Mouse (Mus musculus) kidney, postnatal 36 days (tissue): ENCODE data around the gene Gm20521.
"Not testable (repeated sequence)": the region's sequence is repeated elsewhere in the genome, so short reads cannot be mapped to it uniquely, and the experiment has no call there.

Experiments used
- DNase-seq, 2 experiments: peaks; one replicate each; pipeline ENCODE4 v3.0.0; 2021 to 2022; ENCODE audit warnings: mixed read lengths in 2 of 2

Gene Gm20521

DNA sequence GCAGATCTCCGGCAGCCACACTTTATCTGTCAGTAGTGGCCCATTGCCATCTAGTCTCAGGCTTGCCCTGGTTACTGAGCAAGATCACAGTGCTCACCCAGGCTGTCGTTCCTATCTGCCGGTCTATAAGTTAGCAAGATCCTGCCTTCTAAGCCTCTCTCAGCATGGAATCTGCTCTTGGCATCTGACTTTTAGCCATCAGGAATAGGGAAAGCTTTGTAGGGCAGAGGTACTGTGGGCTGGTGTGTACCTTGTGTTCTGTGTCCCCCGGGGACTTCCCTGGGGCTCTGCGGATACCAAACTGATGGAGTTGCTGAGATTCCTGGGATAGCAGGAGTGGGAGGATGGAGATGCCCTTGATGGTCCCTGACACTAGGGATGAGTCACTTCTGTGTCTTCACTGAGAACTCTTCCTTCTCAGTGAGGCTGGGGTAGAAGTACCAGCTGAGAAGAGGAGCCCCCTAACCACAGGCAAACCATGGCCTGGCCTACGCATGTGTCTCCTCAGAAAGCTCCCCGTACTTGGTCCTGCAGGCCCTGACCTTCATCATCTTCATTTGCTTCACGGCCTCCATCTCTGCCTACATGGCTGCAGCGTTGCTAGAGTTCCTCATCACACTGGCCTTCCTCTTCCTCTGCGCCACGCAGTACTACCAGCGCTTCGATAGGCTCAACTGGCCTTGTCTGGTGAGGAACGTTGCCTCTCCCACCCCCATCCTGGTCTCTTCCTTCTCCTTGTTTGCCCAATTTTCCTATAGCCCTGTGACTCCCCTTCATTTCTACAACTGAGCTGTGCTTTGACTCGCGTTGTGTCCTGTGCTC, 54.3 kb downstream of the Gm20521 start:
- DNase-seq, result no peak

DNA sequence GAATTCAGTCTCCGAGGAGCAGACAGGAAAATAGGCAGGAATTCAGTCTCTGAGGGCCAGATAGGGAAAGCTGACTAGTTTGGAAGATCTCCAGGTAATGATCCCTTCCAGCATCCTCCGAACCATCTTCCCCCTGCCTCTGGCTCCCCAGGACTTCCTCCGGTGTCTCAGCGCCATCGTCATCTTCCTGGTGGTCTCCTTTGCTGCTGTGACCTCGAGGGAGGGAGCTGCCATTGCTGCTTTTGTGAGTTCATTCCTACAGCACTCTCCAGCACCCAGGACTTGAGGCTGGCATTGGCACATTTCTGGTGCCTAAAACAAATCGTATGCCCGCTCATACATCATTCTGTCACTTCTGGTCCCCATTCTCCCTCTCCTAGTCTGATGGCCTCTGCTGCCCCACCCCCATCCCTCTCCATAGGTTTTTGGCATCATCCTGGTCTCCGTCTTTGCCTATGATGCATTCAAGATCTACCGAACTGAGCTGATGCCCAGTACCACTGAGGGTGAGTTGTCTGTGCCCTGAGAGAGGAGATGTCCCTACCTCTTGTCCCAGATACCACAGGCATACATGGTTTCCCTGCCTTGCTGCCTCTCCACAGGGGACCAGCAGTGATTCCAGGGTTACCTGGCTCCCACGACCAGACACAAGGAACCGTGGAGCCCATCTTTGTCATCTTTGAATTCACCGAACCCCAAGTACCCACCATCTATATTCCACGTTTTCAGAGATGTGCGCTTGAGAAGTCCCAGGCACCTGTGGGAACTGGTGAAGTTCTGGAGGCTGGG, 55.4 kb downstream of the Gm20521 start:
- no peak for DNase-seq

DNA sequence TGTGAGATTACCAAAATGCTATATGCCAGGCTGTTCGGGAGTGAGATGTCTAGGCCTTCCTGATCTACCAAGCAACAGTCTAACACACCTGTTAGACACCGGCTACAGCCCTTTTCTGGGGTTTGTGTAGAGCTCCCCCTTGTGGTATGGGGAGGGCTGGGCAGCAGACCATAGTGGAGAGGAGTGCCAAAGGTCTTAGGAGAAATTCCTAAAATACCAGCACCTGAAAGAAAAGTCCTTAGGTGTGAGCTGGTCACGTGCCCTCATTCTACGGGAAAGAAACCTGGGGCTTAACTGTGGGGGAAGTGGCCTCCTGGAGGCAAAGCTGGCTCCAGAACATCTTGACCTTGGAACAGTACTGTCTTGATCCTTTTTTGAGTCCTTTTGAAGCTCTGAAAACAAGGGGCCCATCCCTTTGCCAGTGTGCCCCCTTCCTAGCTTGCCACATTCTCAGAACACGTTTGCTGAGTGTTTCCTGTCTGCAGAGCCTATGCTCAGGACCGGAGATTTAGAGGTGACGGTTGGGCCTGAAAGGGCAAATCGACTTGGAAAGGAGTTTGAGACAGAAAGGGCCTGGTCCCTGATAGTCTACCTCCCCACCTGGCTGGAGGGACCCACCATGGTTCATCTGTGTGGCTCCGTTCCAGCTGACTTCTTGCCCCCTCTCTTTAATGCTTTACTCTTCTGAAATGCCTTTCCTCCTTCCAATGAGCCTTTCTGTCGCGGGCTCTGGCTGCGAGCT, 56.4 kb downstream of the Gm20521 start:
- peak; percentile 83 to 84 for DNase-seq

DNA sequence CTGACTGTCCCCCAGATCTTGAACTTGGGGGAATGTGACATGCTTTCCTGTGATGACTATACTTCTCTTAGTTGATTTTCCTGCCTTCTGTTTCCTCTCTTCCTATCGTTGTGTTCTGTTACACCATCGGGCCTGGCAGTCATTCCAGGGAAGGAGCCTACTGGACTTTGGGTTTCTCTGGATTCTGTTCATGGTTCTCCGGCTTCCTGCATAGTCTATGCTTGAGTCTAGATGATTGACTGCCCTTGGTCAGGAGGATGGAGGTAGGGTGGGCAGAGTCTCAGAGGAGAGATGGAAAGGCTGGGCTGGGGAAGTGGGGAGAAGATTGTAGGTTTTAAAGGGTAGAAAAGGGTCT, 56.9 kb downstream of the Gm20521 start:
- DNase-seq, result peak; percentile 38 to 48

DNA sequence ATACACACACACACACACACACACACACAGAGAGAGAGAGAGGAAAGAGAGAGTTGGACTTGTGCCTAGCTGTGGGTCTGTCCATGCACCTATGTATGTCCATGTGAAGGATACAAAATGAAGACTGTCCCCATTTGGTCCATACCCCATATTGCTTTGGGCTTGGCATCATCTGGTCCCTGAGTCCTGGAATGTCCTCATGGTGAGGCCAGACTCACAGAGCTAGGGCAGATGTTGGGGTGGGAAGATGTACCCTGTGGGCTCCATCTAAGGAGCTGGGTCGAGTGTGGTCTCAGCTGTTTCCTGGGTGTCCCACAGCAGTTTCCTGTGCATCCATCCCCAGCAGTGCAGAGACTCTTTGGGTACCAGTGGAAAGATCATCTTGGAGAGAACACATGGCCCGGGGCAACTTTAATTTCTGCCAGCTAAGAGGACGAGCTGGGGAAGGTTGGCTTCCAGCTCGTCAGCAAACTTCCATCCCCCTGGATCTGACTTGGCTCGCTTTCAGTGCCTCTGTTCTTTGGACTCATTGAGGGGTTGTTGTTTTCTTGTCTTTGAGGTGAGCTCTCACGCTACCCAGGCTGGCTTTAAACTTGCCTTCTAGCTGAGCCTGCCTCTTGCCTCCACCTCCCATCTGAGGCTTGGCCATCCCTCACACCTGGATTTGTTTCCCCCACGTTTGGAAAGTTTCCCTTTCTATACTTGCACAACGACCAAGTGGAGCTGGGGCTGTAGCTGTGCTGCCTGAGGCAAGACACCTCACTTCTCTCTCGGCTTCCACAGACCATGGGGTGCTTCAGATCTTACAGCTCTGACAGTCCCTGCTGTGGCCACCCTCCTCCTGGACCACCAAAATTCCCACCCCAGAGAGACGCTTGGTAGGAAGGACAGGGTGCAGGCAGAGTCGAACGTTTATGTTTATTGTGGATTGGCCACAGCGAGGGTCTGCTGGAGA, 58.1 kb downstream of the Gm20521 start:
- DNase-seq, result peak; percentile 69 to 70

DNA sequence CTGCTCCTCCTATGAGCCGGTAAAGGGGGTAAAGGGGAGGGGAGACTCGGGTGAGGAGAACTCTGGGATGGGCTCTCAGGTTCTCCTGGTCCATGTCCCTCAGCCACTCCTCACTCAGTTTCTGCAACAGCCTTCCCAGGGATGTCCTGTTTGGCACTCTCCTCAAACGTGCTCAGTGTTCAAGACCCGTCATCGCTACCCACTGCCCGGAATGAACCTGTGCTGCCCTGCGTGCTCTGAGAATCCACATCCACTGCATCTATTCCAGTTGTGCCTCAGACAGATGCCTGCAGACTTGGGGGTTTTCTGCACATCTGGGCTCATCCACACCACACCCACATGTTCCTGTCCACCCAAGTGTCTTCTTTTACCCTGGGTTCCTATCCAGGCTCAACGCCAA, 59.2 kb downstream of the Gm20521 start:
- DNase-seq, result no peak

DNA sequence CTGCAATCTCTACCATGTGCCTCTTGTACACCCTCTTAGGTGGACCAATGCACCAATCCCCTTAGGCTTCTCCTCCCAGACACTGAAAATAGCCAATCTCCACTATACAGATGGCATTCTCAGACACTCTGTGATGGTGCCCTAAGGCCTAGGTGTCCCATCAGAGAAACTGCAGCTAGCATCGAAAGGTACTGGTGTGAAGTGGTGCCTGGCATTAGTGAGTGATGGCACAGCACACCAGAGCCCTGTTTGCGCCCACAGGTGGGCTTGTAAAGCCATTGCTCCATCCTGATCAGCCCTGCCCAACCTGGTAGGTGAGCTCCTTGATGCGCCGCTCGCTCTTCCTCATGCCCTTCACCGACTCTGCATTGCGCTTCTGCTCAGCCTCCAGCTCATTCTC, 60.7 kb downstream of the Gm20521 start:
- no peak for DNase-seq

DNA sequence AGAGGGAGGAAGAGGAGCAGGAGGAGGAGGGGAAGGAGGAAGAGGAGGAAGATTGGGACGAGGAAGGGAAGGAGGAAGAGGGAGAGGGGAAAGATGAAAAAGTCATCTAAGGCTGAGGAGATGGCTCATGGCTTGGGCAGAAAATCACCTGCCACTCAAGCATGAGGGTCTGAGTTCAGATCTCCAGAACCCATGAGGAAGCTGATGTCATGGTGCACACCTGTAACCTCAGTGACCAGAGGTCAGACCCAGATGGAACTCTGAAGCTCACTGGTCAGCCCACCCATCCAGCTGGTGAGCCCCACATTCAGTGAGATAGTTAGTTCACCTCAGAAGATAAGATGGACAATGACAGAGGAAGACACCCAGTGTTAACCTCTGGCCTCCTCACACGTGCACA, 61.7 kb downstream of the Gm20521 start:
- DNase-seq, result no peak

DNA sequence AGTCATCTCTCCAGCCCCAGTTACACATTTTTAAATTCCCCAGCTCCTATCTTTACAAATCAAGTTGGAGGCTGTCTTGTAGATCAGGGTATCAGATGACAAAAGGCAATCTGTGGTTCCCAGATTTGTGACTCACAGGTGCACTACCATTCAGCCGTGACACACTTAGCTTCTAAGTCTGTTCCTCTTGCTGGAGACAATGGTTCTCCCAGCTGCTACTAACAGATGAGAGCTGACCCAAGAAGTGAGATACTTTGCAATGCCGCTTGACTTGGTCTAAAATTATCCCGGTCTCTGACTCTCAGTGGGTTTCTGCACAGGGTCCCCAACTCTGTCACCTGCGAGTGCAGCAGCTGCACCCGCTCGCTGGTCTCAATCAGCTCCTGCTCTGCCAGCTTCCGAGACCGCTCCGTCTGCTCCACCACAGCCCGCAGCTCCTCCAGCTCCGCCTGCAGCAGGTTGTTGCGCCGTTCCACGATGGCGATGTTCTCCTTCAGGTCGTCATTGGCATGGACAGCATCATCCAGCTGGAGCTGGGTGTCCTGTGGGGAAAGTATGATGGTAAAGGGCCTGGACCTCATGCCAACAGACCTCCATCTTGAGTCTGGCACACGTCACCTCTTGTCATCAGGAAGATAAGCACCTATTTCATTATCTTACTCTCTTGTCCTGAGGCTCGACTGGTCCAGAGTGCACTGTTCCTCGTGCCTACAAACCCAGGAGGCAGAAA, 62.9 kb downstream of the Gm20521 start:
- DNase-seq, result no peak

DNA sequence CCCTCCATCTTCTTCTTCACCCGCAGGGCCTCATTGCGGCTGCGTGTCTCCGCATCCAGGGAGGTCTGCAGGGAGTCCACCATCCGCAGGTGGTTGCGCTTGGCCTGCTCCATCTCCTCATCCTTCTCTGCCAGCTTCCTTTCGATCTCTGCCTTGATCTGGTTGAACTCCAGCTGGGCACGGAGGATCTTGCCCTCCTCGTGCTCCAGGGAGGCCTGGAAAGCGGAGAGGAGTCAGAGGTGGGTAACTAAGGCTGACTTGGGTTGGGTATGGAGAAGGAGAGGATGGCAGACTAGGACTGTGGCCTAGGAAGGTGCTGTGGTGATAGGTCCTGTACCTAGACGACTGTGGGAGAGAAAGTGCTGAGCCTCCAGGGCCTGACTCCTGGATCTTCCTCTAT, 63.8 kb downstream of the Gm20521 start:
- DNase-seq, result not testable (repeated sequence)
